Mouse (Mus musculus) lung, postnatal 0 days (tissue): ENCODE results near the gene Cpm. TPM values are rescaled to one million over a fixed set of nuclear protein-coding genes. Genes with fewer than 3 reads are reported as not detected.

ENCODE experiments used
- ATAC-seq: fragments of 200-750 bp; cut with Nextera tagmentation; 2 replicates; pipeline ENCODE4 v1.8.0; 2017; ENCODE audit warnings: moderate library complexity
- DNase-seq: peaks from one replicate; pipeline ENCODE4 v3.0.0-alpha.2; 2016; ENCODE audit warnings: low spot score
- H3K27ac ChIP-seq: fragments of 300-500 bp; sonication (generic); 2 replicates; pipeline ENCODE4 v1.5.1; 2014; ENCODE audit warnings: antibody characterized with exemption, mild to moderate bottlenecking, low read length, mixed read lengths
- H3K27me3 ChIP-seq: fragments of 300-500 bp; sonication (generic); replicated peaks from 2 replicates; pipeline ENCODE4 v1.6.1; 2014; ENCODE audit warnings: low read length, mixed read lengths; ENCODE audit not compliant: insufficient read depth
- H3K36me3 ChIP-seq: fragments of 300-500 bp; sonication (generic); 2 replicates; pipeline ENCODE4 v1.6.1; 2014; ENCODE audit warnings: low read length, mixed read lengths; ENCODE audit not compliant: insufficient read depth
- H3K4me1 ChIP-seq: fragments of 300-500 bp; sonication (generic); 2 replicates; pipeline ENCODE4 v1.6.1; 2014; ENCODE audit warnings: antibody characterized with exemption, low read depth, low read length, mixed read lengths; ENCODE audit not compliant: insufficient read depth
- H3K4me2 ChIP-seq: fragments of 300-500 bp; sonication (generic); replicated peaks from 2 replicates; pipeline ENCODE4 v1.6.1; 2014; ENCODE audit warnings: low read depth, mild to moderate bottlenecking, low read length, moderate library complexity, mixed read lengths
- H3K4me3 ChIP-seq: fragments of 300-500 bp; sonication (generic); 2 replicates; pipeline ENCODE4 v1.5.1; 2014; ENCODE audit warnings: low read depth, low read length
- H3K9ac ChIP-seq: fragments of 300-500 bp; sonication (generic); replicated peaks from 2 replicates; pipeline ENCODE4 v1.6.1; 2014; ENCODE audit warnings: low read depth, mild to moderate bottlenecking
- H3K9me3 ChIP-seq: fragments of 300-500 bp; sonication (generic); 2 replicates; pipeline ENCODE4 v1.6.1; 2016; ENCODE audit warnings: low read length, mixed read lengths
- CTCF ChIP-seq: IDR thresholded peaks from 2 replicates; pipeline ENCODE4 v1.5.1; 2016; ENCODE audit warnings: antibody characterized with exemption, mild to moderate bottlenecking
- EP300 ChIP-seq: IDR thresholded peaks from 2 replicates; pipeline ENCODE4 v1.6.1; 2016; ENCODE audit warnings: antibody characterized with exemption, mild to moderate bottlenecking, control low read depth
- WGBS: fragments of 180-500 bp; shearing (Covaris S2); extraction: QIAGEN DNeasy Blood & Tissue Kit; methylation state at CpG from one replicate; pipeline ENCODE4 v1.1.7; 2014; 5-methylcytosine and 5-hydroxymethylcytosine counted together
- polyA plus RNA-seq: library from polyadenylated mRNA; unstranded; fragments of >200 nt; fragmentation: Nextera tagmentation; extraction: Ambion mirVana; gene quantifications from 2 replicates; pipeline ENCODE4 v1.2.1, GENCODE M21; 2015

Gene Cpm
- polyA plus RNA-seq, 1 experiment from 2014 or later: 250 TPM

DNA sequence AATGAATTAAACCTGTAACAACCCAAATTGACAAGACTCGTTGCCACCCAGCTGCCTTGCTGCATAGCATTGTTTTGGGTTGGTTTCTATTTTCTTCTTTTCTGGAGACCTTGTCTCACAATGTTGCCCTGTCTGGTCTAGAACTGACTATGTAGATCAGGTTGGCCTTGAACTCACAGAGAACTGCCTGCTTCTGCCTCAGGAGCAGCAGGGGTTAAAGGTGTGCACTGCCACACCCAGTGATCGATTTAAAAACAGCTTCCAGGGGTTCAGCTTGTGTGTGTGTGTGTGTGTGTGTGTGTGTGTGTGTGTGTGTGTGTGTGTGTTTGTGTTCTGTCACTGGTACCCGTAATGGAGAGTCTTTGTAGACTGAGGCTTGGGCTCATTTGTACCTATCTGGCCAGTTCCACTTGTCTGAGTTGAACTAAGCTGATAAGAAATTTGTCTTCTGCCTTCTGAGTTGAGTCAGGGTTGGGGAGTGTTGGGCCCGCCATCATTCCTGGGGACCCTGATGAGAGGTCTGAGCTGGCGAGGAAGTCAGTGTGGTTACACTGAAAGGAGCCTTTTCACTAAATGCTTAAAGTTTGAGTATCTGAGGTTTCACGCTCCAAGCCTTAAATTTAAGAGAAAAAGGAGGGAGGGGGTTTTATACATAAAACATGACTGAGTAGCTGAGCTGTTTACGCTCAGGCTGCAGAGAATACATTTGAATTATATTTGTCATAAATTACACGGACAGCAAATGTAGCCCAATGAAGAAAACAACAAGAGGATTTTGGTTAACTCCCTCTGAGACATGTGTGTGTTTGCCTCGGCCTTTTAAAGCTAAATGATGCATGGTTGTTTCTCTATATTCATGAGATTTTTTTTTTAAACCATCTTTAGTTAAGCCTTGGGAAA lies 36.3 kb downstream of the Cpm start:
- Histone ChIP-seq H3K9me3 (no peaks in the 10 kb centered on the region), H3K9ac (no peak overlapping the region), H3K4me1 (peaks cover 6% of the 10 kb centered on the region; the same call in 1 of the 2 replicates), H3K36me3 (no peaks in the 10 kb centered on the region), H3K27me3 (no peaks in the 10 kb centered on the region), H3K27ac (no peak overlapping the region), H3K4me3 (no peak overlapping the region), H3K4me2 (no peak overlapping the region)
- no peak for ATAC-seq
- no peak for DNase-seq
- 67% methylated on average over 9 of the region's 9 CpGs for WGBS
- no peak for TF ChIP-seq CTCF
- no peak for TF ChIP-seq EP300

DNA sequence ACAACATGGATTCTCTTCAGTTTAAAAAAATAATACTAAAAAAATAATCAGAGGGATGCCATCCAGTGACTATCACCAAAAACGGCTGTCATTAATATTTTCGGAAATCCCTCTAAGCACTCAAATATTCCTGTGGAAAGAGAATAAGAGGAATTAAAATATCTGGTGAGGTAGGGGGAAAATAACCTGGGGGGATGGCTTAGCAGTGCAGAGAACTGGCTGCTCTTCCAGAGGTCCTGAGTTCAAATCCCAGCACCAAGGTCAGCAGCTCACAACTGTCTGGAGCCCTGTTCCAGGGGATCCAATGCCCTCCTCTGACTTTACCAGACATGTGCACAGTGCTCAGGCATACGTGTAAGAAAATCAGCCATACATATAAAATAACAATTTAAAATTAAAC lies 37.1 kb downstream of the Cpm start:
- no peak for TF ChIP-seq CTCF
- no peak for TF ChIP-seq EP300
- 87% methylated on average over 3 of the region's 3 CpGs for WGBS

GRCm38 (mm10) chr10:117666947-117667630 lies 37.8 kb downstream of the Cpm start:
- Histone ChIP-seq H3K27me3 (no peaks in the 10 kb centered on the region), H3K27ac (no peak overlapping the region), H3K4me2 (no peak overlapping the region), H3K4me3 (no peak overlapping the region), H3K4me1 (peaks cover 6% of the 10 kb centered on the region; the same call in 1 of the 2 replicates), H3K36me3 (no peaks in the 10 kb centered on the region), H3K9ac (no peak overlapping the region), H3K9me3 (no peaks in the 10 kb centered on the region)
- DNase-seq (no peak), ATAC-seq (no peak)
- no peak for TF ChIP-seq EP300
- TF ChIP-seq CTCF: no peak
- 89% methylated on average over 9 of the region's 9 CpGs for WGBS

More for the DNA sequence above, 37.1 kb downstream of the Cpm start:
- Histone ChIP-seq H3K27me3 (no peaks in the 10 kb centered on the region), H3K4me2 (no peak overlapping the region), H3K4me3 (no peak overlapping the region), H3K36me3 (no peaks in the 10 kb centered on the region), H3K9me3 (no peaks in the 10 kb centered on the region), H3K9ac (no peak overlapping the region), H3K27ac (no peak overlapping the region), H3K4me1 (peaks cover 6% of the 10 kb centered on the region; the same call in 1 of the 2 replicates)
- ATAC-seq: no peak
- DNase-seq: no peak

GRCm38 (mm10) chr10:117667663-117668507 lies 38.6 kb downstream of the Cpm start:
- Histone ChIP-seq H3K27me3 (no peaks in the 10 kb centered on the region), H3K27ac (no peak overlapping the region), H3K4me3 (no peak overlapping the region), H3K9ac (no peak overlapping the region), H3K36me3 (no peaks in the 10 kb centered on the region), H3K4me2 (no peak overlapping the region), H3K9me3 (no peaks in the 10 kb centered on the region), H3K4me1 (peaks cover 3% of the 10 kb centered on the region; the same call in 1 of the 2 replicates)
- TF ChIP-seq EP300: no peak
- no peak for TF ChIP-seq CTCF
- 93% methylated on average over 28 of the region's 28 CpGs for WGBS
- DNase-seq (no peak), ATAC-seq (no peak)

- Histone ChIP-seq H3K27ac (no peak overlapping the region), H3K9ac (no peak overlapping the region), H3K4me2 (no peak overlapping the region), H3K4me1 (no peaks in the 10 kb centered on the region), H3K27me3 (no peaks in the 10 kb centered on the region), H3K9me3 (no peaks in the 10 kb centered on the region), H3K36me3 (no peaks in the 10 kb centered on the region), H3K4me3 (no peak overlapping the region)
- no peak for DNase-seq
- no peak for TF ChIP-seq CTCF
- 72% methylated on average over 10 of the region's 10 CpGs for WGBS
- no peak for ATAC-seq
Measured at GRCm38 (mm10) chr10:117668546-117669300, 39.4 kb downstream of the Cpm start.
